Mouse (Mus musculus): ENCODE data around the gene Tmco2. TPM values are rescaled to one million over a fixed set of nuclear protein-coding genes. Genes with fewer than 3 reads are reported as not detected.

The Tmco2 gene
- not detected in 2 replicates for polyA plus RNA-seq (2012; rRNA removed; ENCODE audit: low replicate concordance)

GRCm38 (mm10) chr4:121109126-121109525 lies at the start of gene Tmco2:
TSS of gene Tmco2 (minus strand) at chr4:121109226.

GRCm38 (mm10) chr4:121097650-121098378 lies 11.2 kb downstream of the Tmco2 start, which contains the start of gene Zmpste24:
TSS of gene Zmpste24 (minus strand) at chr4:121098241.

Other genes with a start within 250 kb of the Tmco2 start
- 1.1 and 1.3 TPM in 2 replicates for gene Exo5, start 184.2 kb downstream of the Tmco2 start, polyA plus RNA-seq (2012; rRNA removed; ENCODE audit: low replicate concordance)
- 1.1 TPM in 2 replicates for gene Zfp69, start 157.5 kb downstream of the Tmco2 start, polyA plus RNA-seq (2012; rRNA removed; ENCODE audit: low replicate concordance)
- 15.0 and 26.8 TPM in 2 replicates for gene Smap2, start 92.0 kb downstream of the Tmco2 start, polyA plus RNA-seq (2012; rRNA removed; ENCODE audit: low replicate concordance)
- gene Col9a2, start 69.8 kb downstream of the Tmco2 start, polyA plus RNA-seq (2012; rRNA removed; ENCODE audit: low replicate concordance), result 0.28 and 0.43 TPM in 2 replicates
- 8.0 and 9.9 TPM in 2 replicates for gene Zmpste24, start 11.0 kb downstream of the Tmco2 start, polyA plus RNA-seq (2012; rRNA removed; ENCODE audit: low replicate concordance)
- 0.38 and 0.39 TPM in 2 replicates for gene Rlf, start 105.9 kb upstream of the Tmco2 start, polyA plus RNA-seq (2012; rRNA removed; ENCODE audit: low replicate concordance)
- not detected in 2 replicates for gene Gm12888, start 215.7 kb upstream of the Tmco2 start, polyA plus RNA-seq (2012; rRNA removed; ENCODE audit: low replicate concordance)